Comparison of ENCODE assay signal across 18 mouse cellular contexts in genomic region chr11:102289511-102290100, GRCm38 (mm10). TPM values are rescaled to one million over a fixed set of nuclear protein-coding genes. Genes with fewer than 3 reads are reported as not detected.
A peak's percentile ranks its signal among the peaks of the same experiment; 100 is the strongest.
DNase-seq lines count a peak whose midpoint lies in the region; ATAC-seq and TF ChIP-seq lines count a peak whose summit lies in the region.
"Had no signal": no experiment of that assay in that cellular context is flagged by ENCODE, and none has a peak within 500 bp of the region (broad histone marks: within the 10 kb centered on the region; RNA-seq: fewer than 3 reads in every experiment).

No protein-coding gene starts in this region.

- H3K4me2 ChIP-seq in kidney, postnatal 0 days (ENCODE audit: low read length) = no peak overlapping the region
- no peak overlapping the region for H3K4me2 ChIP-seq in neural tube, embryonic 11.5 days (ENCODE audit: low read depth)

- peaks cover 42% of the 10 kb centered on the region for H3K36me3 ChIP-seq in kidney, postnatal 0 days (ENCODE audit: insufficient read depth, low read length)
- H3K36me3 ChIP-seq in neural tube, embryonic 11.5 days (ENCODE audit: control insufficient read depth, insufficient read depth, low read length) = peaks cover 21% of the 10 kb centered on the region

- no peak for TF ChIP-seq CTCF in cerebellum, adult 2 months (IDR thresholded peaks at IDR 0.05; ENCODE audit: borderline replicate concordance, insufficient read depth, low read depth, low read length)
- TF ChIP-seq CTCF in kidney, postnatal 0 days (IDR thresholded peaks at IDR 0.05; ENCODE audit: low read depth) = no peak

- no peak for TF ChIP-seq POLR2A in cerebellum, adult 2 months (IDR thresholded peaks at IDR 0.05; ENCODE audit: borderline replicate concordance, insufficient read depth, low read length)

- DNase-seq in cerebellum, adult 9-11 months = peak; percentile 37
- no peak for DNase-seq in cerebellum, adult 2 months
- DNase-seq in kidney, postnatal 0 days (ENCODE audit: low spot score) = no peak
- DNase-seq in kidney, adult 8-10 months = no peak
- DNase-seq in neural tube, embryonic 11.5 days (ENCODE audit: low spot score) = no peak
- DNase-seq in neural tube, embryonic 10.5 days (ENCODE audit: extremely low spot score, low spot score) = no peak
- DNase-seq in urinary bladder, postnatal 10 days (ENCODE audit: low spot score) = no peak
- DNase-seq in embryo, embryonic 9.5 days (ENCODE audit: extremely low spot score) = no peak
- DNase-seq: gastrocnemius, postnatal 10 days; heart, adult 2 months; heart, postnatal 14 days; kidney, adult 18-20 months; kidney, postnatal 4 days; spleen, adult 18-20 months had no signal

- ATAC-seq in kidney, postnatal 0 days (replicated peaks; ENCODE audit: low FRiP score, low read depth) = no peak
- no peak for ATAC-seq in neural tube, embryonic 11.5 days (ENCODE audit: insufficient read depth, low FRiP score, low TSS enrichment)
- ATAC-seq: lung, postnatal 0 days had no signal

- H3K27me3 ChIP-seq in cerebellum, adult 2 months (ENCODE audit: control insufficient read depth, insufficient read depth, low read length) = no peaks in the 10 kb centered on the region
- no peaks in the 10 kb centered on the region for H3K27me3 ChIP-seq in kidney, postnatal 0 days (ENCODE audit: insufficient read depth, low read length)
- no peaks in the 10 kb centered on the region for H3K27me3 ChIP-seq in neural tube, embryonic 11.5 days (ENCODE audit: control insufficient read depth, insufficient read depth, low read length)
- H3K27me3 ChIP-seq: liver, embryonic 15.5 days had no signal

- no peak overlapping the region for H3K4me3 ChIP-seq in cerebellum, adult 2 months (replicated peaks; ENCODE audit: insufficient read depth, low read depth, low read length)
- no peak overlapping the region for H3K4me3 ChIP-seq in kidney, postnatal 0 days (replicated peaks; ENCODE audit: low read depth, low read length)
- no peak overlapping the region for H3K4me3 ChIP-seq in neural tube, embryonic 11.5 days (ENCODE audit: low read depth, low read length)
- H3K4me3 ChIP-seq: heart, adult 2 months; liver, embryonic 15.5 days had no signal

- 56% methylated on average over 6 of the region's 6 CpGs for WGBS in cerebellum, adult 2 months
- WGBS in kidney, postnatal 0 days = 53% methylated on average over 6 of the region's 6 CpGs
- 69% methylated on average over 6 of the region's 6 CpGs for WGBS in neural tube, embryonic 11.5 days

- H3K27ac ChIP-seq in cerebellum, adult 2 months (ENCODE audit: insufficient read depth, low read length) = no peak overlapping the region
- H3K27ac ChIP-seq in kidney, postnatal 0 days = 0 out of 2 replicates have a peak overlapping the region, but pooled peaks have one; percentile 5
- 0 out of 2 replicates have a peak overlapping the region, but pooled peaks have one; percentile 8 for H3K27ac ChIP-seq in neural tube, embryonic 11.5 days (ENCODE audit: low read depth, low read length)
- H3K27ac ChIP-seq: heart, adult 2 months had no signal

- H3K9me3 ChIP-seq in kidney, postnatal 0 days (replicated peaks; ENCODE audit: low read length) = no peaks in the 10 kb centered on the region
- H3K9me3 ChIP-seq in neural tube, embryonic 11.5 days (ENCODE audit: control insufficient read depth, low read length) = no peaks in the 10 kb centered on the region
- H3K9me3 ChIP-seq: liver, embryonic 15.5 days had no signal

- 0 out of 2 replicates have a peak, but pooled peaks cover 1% of the 10 kb centered on the region for H3K4me1 ChIP-seq in cerebellum, adult 2 months (ENCODE audit: control insufficient read depth, insufficient read depth, low read length)
- H3K4me1 ChIP-seq in kidney, postnatal 0 days (replicated peaks; ENCODE audit: insufficient read depth, low read length) = peaks cover 8% of the 10 kb centered on the region
- H3K4me1 ChIP-seq in neural tube, embryonic 11.5 days (ENCODE audit: control insufficient read depth, insufficient read depth, low read length) = peaks cover 11% of the 10 kb centered on the region

- H3K9ac ChIP-seq in kidney, postnatal 0 days (ENCODE audit: low read depth, low read length) = no peak overlapping the region
- H3K9ac ChIP-seq in neural tube, embryonic 11.5 days (ENCODE audit: low read length) = no peak overlapping the region

RNA-seq across cellular contexts. Expression of gene Tmub2, which starts 4.9 kb away (rescaled TPM):
- polyA plus RNA-seq in cerebellum, adult 2 months (2012; rRNA removed) = 82.7 and 85.3 TPM in 2 replicates
- 46.1 and 49.1 TPM in 2 replicates for polyA plus RNA-seq in kidney, postnatal 0 days (2015; fragmentation: Nextera tagmentation; extraction: Ambion mirVana)
- 61.7 and 64.5 TPM in 2 replicates for polyA plus RNA-seq in neural tube, embryonic 11.5 days (2014; fragmentation: Nextera tagmentation; extraction: Ambion mirVana)

RNA-seq across cellular contexts. Expression of gene Atxn7l3, which starts 6.8 kb away (rescaled TPM):
- polyA plus RNA-seq in cerebellum, adult 2 months (2012; rRNA removed) = 93.3 and 101 TPM in 2 replicates
- 9.6 and 9.7 TPM in 2 replicates for polyA plus RNA-seq in kidney, postnatal 0 days (2015; fragmentation: Nextera tagmentation; extraction: Ambion mirVana)
- polyA plus RNA-seq in neural tube, embryonic 11.5 days (2014; fragmentation: Nextera tagmentation; extraction: Ambion mirVana) = 18.8 and 20.0 TPM in 2 replicates

RNA-seq across cellular contexts. Expression of gene Asb16, which starts 21.1 kb away (rescaled TPM):
- 3.1 and 4.0 TPM in 2 replicates for polyA plus RNA-seq in cerebellum, adult 2 months (2012; rRNA removed)
- 0.09 TPM in 1 of 2 replicates, not detected in the other for polyA plus RNA-seq in kidney, postnatal 0 days (2015; fragmentation: Nextera tagmentation; extraction: Ambion mirVana)
- polyA plus RNA-seq in neural tube, embryonic 11.5 days (2014; fragmentation: Nextera tagmentation; extraction: Ambion mirVana) = not detected in 2 replicates
- polyA plus RNA-seq: forebrain, embryonic 11.5 days; lung, postnatal 0 days; stomach, embryonic 14.5 days had no signal

RNA-seq across cellular contexts. Expression of gene Ubtf, which starts 29.9 kb away (rescaled TPM):
- polyA plus RNA-seq in cerebellum, adult 2 months (2012; rRNA removed) = 94.6 and 95.8 TPM in 2 replicates
- 75.5 and 80.8 TPM in 2 replicates for polyA plus RNA-seq in kidney, postnatal 0 days (2015; fragmentation: Nextera tagmentation; extraction: Ambion mirVana)
- polyA plus RNA-seq in neural tube, embryonic 11.5 days (2014; fragmentation: Nextera tagmentation; extraction: Ambion mirVana) = 86.0 and 93.2 TPM in 2 replicates

RNA-seq across cellular contexts. Expression of gene BC030867, which starts 40.9 kb away (rescaled TPM):
- 1.3 and 2.2 TPM in 2 replicates for polyA plus RNA-seq in cerebellum, adult 2 months (2012; rRNA removed)
- 6.3 and 9.2 TPM in 2 replicates for polyA plus RNA-seq in kidney, postnatal 0 days (2015; fragmentation: Nextera tagmentation; extraction: Ambion mirVana)
- 17.9 and 18.6 TPM in 2 replicates for polyA plus RNA-seq in neural tube, embryonic 11.5 days (2014; fragmentation: Nextera tagmentation; extraction: Ambion mirVana)
